Mouse (Mus musculus): ENCODE results near the gene Kcnip1. TPM values are rescaled to one million over a fixed set of nuclear protein-coding genes. Genes with fewer than 3 reads are reported as not detected.

The Kcnip1 gene
- polyA plus RNA-seq, 1 experiment from 2014 or later, result 61.8 TPM

- H3K9ac ChIP-seq (replicated peaks; ENCODE audit: low read depth, low read length), result no peak overlapping the region
- H3K4me1 ChIP-seq (replicated peaks; ENCODE audit: control insufficient read depth, insufficient read depth, low read length), result peaks cover 23% of the 10 kb centered on the region
- H3K27ac ChIP-seq (ENCODE audit: low read length), result no peak overlapping the region
- H3K4me2 ChIP-seq (ENCODE audit: low read length), result no peak overlapping the region
- no peaks in the 10 kb centered on the region for H3K36me3 ChIP-seq (ENCODE audit: control insufficient read depth, insufficient read depth)
- H3K27me3 ChIP-seq (replicated peaks; ENCODE audit: control insufficient read depth, insufficient read depth, low read length), result no peaks in the 10 kb centered on the region
- H3K9me3 ChIP-seq (ENCODE audit: control insufficient read depth, low read length), result no peaks in the 10 kb centered on the region
- ATAC-seq, result no peak
- H3K4me3 ChIP-seq (replicated peaks; ENCODE audit: low read length), result no peak overlapping the region
- 42% methylated on average over 4 of the region's 4 CpGs for WGBS
Observed at GRCm38 (mm10) chr11:33752431-33752873, 240.5 kb downstream of the Kcnip1 start.

GRCm38 (mm10) chr11:33751503-33751902, 241.4 kb downstream of the Kcnip1 start:
- Histone ChIP-seq H3K4me3 (replicated peaks; ENCODE audit: low read length) (no peak overlapping the region), H3K36me3 (ENCODE audit: control insufficient read depth, insufficient read depth) (no peaks in the 10 kb centered on the region), H3K27me3 (replicated peaks; ENCODE audit: control insufficient read depth, insufficient read depth, low read length) (no peaks in the 10 kb centered on the region), H3K27ac (ENCODE audit: low read length) (no peak overlapping the region), H3K4me1 (replicated peaks; ENCODE audit: control insufficient read depth, insufficient read depth, low read length) (peaks cover 18% of the 10 kb centered on the region), H3K9me3 (ENCODE audit: control insufficient read depth, low read length) (no peaks in the 10 kb centered on the region), H3K9ac (replicated peaks; ENCODE audit: low read depth, low read length) (no peak overlapping the region), H3K4me2 (ENCODE audit: low read length) (no peak overlapping the region)
- no peak for ATAC-seq
- 76% methylated on average over 6 of the region's 6 CpGs for WGBS

DNA sequence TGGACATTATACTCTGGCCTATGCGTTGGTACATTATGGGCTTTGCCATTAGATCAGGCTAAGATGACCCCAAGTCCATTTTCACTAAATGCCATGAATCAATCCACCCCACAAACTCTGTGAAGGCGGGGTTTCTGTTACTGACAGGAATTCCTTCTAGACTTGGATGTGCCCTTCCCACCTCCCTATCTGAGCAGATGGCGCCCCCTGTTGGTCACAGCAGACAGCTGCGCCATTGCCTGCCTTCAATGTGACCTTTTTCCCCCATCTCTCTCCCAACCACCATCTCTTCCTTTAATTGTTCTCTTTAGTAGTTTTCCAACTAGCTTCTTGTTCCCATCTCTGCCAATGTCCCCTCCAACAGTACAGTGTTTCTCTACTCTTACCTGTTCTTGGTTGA, 243.0 kb downstream of the Kcnip1 start:
- Histone ChIP-seq H3K4me2 (ENCODE audit: low read length) (no peak overlapping the region), H3K27me3 (replicated peaks; ENCODE audit: control insufficient read depth, insufficient read depth, low read length) (no peaks in the 10 kb centered on the region), H3K9ac (replicated peaks; ENCODE audit: low read depth, low read length) (no peak overlapping the region), H3K4me3 (replicated peaks; ENCODE audit: low read length) (no peak overlapping the region), H3K36me3 (ENCODE audit: control insufficient read depth, insufficient read depth) (no peaks in the 10 kb centered on the region), H3K27ac (ENCODE audit: low read length) (no peak overlapping the region), H3K4me1 (replicated peaks; ENCODE audit: control insufficient read depth, insufficient read depth, low read length) (peaks cover 17% of the 10 kb centered on the region), H3K9me3 (ENCODE audit: control insufficient read depth, low read length) (no peaks in the 10 kb centered on the region)
- WGBS, result 89% methylated on average over 4 of the region's 4 CpGs
- no peak for ATAC-seq

DNA sequence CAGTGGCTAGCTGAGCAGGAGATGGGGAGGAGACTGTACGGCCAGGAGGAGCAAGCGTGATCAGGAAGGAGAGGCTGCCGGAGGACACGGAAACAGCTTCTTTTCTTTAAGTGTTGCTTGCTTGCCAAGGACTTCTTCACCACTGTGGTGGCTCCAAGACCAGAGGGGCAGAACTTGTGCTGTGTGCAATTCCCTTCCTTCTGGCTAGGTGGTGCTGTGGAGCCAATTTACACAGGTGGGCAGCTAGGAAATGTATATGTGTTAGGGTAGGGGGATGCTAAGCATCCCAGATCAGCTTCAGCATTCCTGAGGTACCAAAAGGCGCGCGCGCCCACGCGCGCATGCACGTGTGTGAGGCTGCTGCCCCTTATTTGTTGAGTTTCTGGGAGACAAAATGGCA, 243.5 kb downstream of the Kcnip1 start:
- no peaks in the 10 kb centered on the region for H3K36me3 ChIP-seq (ENCODE audit: control insufficient read depth, insufficient read depth)
- no peaks in the 10 kb centered on the region for H3K27me3 ChIP-seq (replicated peaks; ENCODE audit: control insufficient read depth, insufficient read depth, low read length)
- H3K4me3 ChIP-seq (replicated peaks; ENCODE audit: low read length), result no peak overlapping the region
- ATAC-seq, result no peak
- H3K4me2 ChIP-seq (ENCODE audit: low read length), result no peak overlapping the region
- no peak overlapping the region for H3K9ac ChIP-seq (replicated peaks; ENCODE audit: low read depth, low read length)
- 98% methylated on average over 12 of the region's 12 CpGs for WGBS
- no peak overlapping the region for H3K27ac ChIP-seq (ENCODE audit: low read length)
- peaks cover 17% of the 10 kb centered on the region for H3K4me1 ChIP-seq (replicated peaks; ENCODE audit: control insufficient read depth, insufficient read depth, low read length)
- no peaks in the 10 kb centered on the region for H3K9me3 ChIP-seq (ENCODE audit: control insufficient read depth, low read length)

DNA sequence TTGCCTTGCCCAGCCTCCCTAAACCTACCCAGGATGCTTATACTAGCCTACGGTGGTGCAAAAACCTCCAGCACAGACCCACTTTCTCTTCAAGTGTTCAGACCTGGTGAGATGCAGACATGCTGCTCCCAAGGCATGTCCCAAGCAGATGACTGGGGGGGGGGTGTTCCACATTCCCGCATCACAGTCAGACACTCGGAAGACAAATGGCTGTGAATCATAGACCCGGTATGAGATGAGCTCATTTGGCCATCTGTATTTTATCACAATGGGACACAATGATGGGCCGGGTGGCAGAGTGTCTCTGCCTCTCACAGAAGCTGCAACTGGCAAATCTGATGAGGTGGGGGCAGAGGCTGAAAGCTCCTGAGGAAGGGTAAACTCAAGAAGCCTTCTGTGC, 244.2 kb downstream of the Kcnip1 start:
- no peaks in the 10 kb centered on the region for H3K36me3 ChIP-seq (ENCODE audit: control insufficient read depth, insufficient read depth)
- no peak overlapping the region for H3K4me3 ChIP-seq (replicated peaks; ENCODE audit: low read length)
- no peaks in the 10 kb centered on the region for H3K9me3 ChIP-seq (ENCODE audit: control insufficient read depth, low read length)
- no peaks in the 10 kb centered on the region for H3K27me3 ChIP-seq (replicated peaks; ENCODE audit: control insufficient read depth, insufficient read depth, low read length)
- no peak overlapping the region for H3K27ac ChIP-seq (ENCODE audit: low read length)
- no peak overlapping the region for H3K4me2 ChIP-seq (ENCODE audit: low read length)
- 84% methylated on average over 5 of the region's 5 CpGs for WGBS
- no peak for ATAC-seq
- no peak overlapping the region for H3K9ac ChIP-seq (replicated peaks; ENCODE audit: low read depth, low read length)
- peaks cover 17% of the 10 kb centered on the region for H3K4me1 ChIP-seq (replicated peaks; ENCODE audit: control insufficient read depth, insufficient read depth, low read length)

GRCm38 (mm10) chr11:33747402-33747955, 245.5 kb downstream of the Kcnip1 start:
- no peaks in the 10 kb centered on the region for H3K36me3 ChIP-seq (ENCODE audit: control insufficient read depth, insufficient read depth)
- no peak overlapping the region for H3K9ac ChIP-seq (replicated peaks; ENCODE audit: low read depth, low read length)
- no peaks in the 10 kb centered on the region for H3K9me3 ChIP-seq (ENCODE audit: control insufficient read depth, low read length)
- WGBS, result 43% methylated on average over 5 of the region's 5 CpGs
- H3K27ac ChIP-seq (ENCODE audit: low read length), result no peak overlapping the region
- peak; percentile 59 for ATAC-seq
- no peaks in the 10 kb centered on the region for H3K27me3 ChIP-seq (replicated peaks; ENCODE audit: control insufficient read depth, insufficient read depth, low read length)
- no peak overlapping the region for H3K4me2 ChIP-seq (ENCODE audit: low read length)
- no peak overlapping the region for H3K4me3 ChIP-seq (replicated peaks; ENCODE audit: low read length)
- H3K4me1 ChIP-seq (replicated peaks; ENCODE audit: control insufficient read depth, insufficient read depth, low read length), result peaks cover 14% of the 10 kb centered on the region

DNA sequence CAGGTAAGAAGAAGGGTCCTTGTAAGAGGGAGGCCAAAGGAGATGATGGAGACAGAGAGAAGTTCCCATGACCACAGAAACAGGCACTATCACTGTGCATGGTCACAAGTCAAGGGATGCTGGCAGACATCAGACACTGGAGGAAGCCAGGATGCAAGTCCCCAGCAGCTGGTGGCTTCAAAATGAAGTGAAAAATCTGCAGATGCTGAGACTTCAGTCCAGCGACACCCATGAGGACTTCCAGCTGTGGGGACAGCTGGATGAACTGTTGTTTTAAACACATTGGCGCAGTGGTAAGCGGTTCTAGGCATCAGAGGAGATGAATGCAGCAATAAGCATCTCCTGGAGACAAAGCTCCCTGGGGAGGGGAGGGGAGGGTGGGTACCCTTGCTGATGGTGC, 246.6 kb downstream of the Kcnip1 start:
- Histone ChIP-seq H3K4me1 (replicated peaks; ENCODE audit: control insufficient read depth, insufficient read depth, low read length) (peaks cover 13% of the 10 kb centered on the region), H3K9ac (replicated peaks; ENCODE audit: low read depth, low read length) (no peak overlapping the region), H3K4me3 (replicated peaks; ENCODE audit: low read length) (no peak overlapping the region), H3K9me3 (ENCODE audit: control insufficient read depth, low read length) (no peaks in the 10 kb centered on the region), H3K36me3 (ENCODE audit: control insufficient read depth, insufficient read depth) (no peaks in the 10 kb centered on the region), H3K27ac (ENCODE audit: low read length) (no peak overlapping the region), H3K4me2 (ENCODE audit: low read length) (no peak overlapping the region), H3K27me3 (replicated peaks; ENCODE audit: control insufficient read depth, insufficient read depth, low read length) (no peaks in the 10 kb centered on the region)
- WGBS, result 84% methylated on average over 3 of the region's 3 CpGs
- no peak for ATAC-seq

DNA sequence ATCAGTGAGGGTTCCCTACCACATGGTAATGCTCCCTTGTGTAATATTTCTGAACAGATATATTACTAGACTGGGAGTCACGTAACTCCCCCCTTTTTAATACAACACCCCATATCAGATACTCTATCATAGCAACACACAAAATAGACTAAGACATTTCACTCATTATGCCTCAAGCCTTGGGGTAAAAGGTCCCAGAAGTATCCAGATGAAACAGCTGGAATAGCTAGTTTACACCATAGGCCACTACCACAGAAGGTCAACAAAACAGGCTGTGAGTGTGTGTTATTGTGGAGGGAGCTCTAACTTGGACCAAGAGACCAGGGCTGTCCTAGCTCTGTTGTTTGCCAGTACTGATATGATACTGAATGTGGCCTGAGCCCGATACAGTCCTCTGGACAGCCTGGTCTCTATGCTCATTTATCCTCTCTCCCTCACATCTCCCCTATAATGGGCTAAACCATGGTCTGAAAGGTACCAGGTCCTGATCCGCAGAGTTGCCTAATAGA, 247.1 kb downstream of the Kcnip1 start:
- WGBS, result 95% methylated on average over 3 of the region's 3 CpGs

DNA sequence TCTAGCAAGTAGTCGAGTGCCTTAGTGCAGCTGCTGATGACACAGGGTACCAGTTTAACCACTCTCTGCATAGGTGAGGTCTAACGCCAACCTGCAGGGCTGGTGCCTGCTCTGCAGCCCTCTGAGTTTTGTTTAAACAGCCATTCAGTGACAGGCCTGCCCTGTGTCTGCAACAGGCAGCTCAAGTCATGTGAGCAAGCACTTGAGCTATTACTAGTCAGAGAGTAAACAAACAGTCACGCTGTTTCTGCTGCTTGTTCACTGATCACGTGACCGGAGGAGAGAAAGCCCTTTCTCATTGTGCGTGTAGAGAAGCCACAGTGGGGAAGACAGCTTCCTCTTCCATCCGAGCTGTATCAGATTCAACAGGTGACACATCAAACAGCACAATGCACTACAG, 248.5 kb downstream of the Kcnip1 start:
- Histone ChIP-seq H3K4me2 (ENCODE audit: low read length) (no peak overlapping the region), H3K4me1 (replicated peaks; ENCODE audit: control insufficient read depth, insufficient read depth, low read length) (peaks cover 11% of the 10 kb centered on the region), H3K27ac (ENCODE audit: low read length) (no peak overlapping the region), H3K27me3 (replicated peaks; ENCODE audit: control insufficient read depth, insufficient read depth, low read length) (no peaks in the 10 kb centered on the region), H3K36me3 (ENCODE audit: control insufficient read depth, insufficient read depth) (no peaks in the 10 kb centered on the region), H3K9me3 (ENCODE audit: control insufficient read depth, low read length) (no peaks in the 10 kb centered on the region), H3K9ac (replicated peaks; ENCODE audit: low read depth, low read length) (no peak overlapping the region), H3K4me3 (replicated peaks; ENCODE audit: low read length) (no peak overlapping the region)
- ATAC-seq, result 0 out of 2 replicates have a peak, but pooled peaks have one; percentile 11
- WGBS, result 43% methylated on average over 7 of the region's 7 CpGs

More for the DNA sequence above, 247.1 kb downstream of the Kcnip1 start:
- H3K36me3 ChIP-seq (ENCODE audit: control insufficient read depth, insufficient read depth), result no peaks in the 10 kb centered on the region
- no peak overlapping the region for H3K4me3 ChIP-seq (replicated peaks; ENCODE audit: low read length)
- H3K4me1 ChIP-seq (replicated peaks; ENCODE audit: control insufficient read depth, insufficient read depth, low read length), result peaks cover 11% of the 10 kb centered on the region
- H3K9me3 ChIP-seq (ENCODE audit: control insufficient read depth, low read length), result no peaks in the 10 kb centered on the region
- no peak overlapping the region for H3K4me2 ChIP-seq (ENCODE audit: low read length)
- ATAC-seq, result no peak
- H3K9ac ChIP-seq (replicated peaks; ENCODE audit: low read depth, low read length), result no peak overlapping the region
- no peak overlapping the region for H3K27ac ChIP-seq (ENCODE audit: low read length)
- no peaks in the 10 kb centered on the region for H3K27me3 ChIP-seq (replicated peaks; ENCODE audit: control insufficient read depth, insufficient read depth, low read length)

DNA sequence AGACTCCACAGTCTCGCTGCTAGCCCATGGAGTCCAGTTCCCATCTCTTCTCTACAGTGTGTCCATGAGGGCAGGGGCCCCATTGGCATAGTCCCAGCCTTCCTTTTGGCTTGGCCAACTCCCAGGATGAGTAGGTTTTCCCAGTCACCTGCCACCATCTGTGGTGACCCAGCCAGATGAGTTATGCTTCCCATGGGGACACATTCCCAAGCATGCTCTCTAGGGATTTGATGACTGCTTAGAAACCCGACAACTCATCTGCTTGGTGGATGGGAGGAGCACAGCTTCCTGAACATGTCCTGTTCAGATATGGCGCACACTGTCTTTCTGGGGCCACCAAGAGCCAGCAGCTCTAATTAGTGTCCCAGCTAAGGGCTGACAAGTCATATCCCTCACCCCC, 252.8 kb downstream of the Kcnip1 start:
- 82% methylated on average over 3 of the region's 3 CpGs for WGBS
- Histone ChIP-seq H3K4me2 (ENCODE audit: low read length) (no peak overlapping the region), H3K27me3 (replicated peaks; ENCODE audit: control insufficient read depth, insufficient read depth, low read length) (no peaks in the 10 kb centered on the region), H3K9ac (replicated peaks; ENCODE audit: low read depth, low read length) (no peak overlapping the region), H3K9me3 (ENCODE audit: control insufficient read depth, low read length) (no peaks in the 10 kb centered on the region), H3K4me3 (replicated peaks; ENCODE audit: low read length) (no peak overlapping the region), H3K36me3 (ENCODE audit: control insufficient read depth, insufficient read depth) (no peaks in the 10 kb centered on the region), H3K4me1 (replicated peaks; ENCODE audit: control insufficient read depth, insufficient read depth, low read length) (peaks cover 14% of the 10 kb centered on the region), H3K27ac (ENCODE audit: low read length) (no peak overlapping the region)
- no peak for ATAC-seq
